Mouse (Mus musculus): ENCODE measurements around the gene Adra1b. TPM values are rescaled to one million over a fixed set of nuclear protein-coding genes. Genes with fewer than 3 reads are reported as not detected.
A peak's percentile ranks its signal among the peaks of the same experiment; 100 is the strongest.

Gene Adra1b
- polyA plus RNA-seq, 1 experiment from 2014 or later: 0.34 TPM

DNA sequence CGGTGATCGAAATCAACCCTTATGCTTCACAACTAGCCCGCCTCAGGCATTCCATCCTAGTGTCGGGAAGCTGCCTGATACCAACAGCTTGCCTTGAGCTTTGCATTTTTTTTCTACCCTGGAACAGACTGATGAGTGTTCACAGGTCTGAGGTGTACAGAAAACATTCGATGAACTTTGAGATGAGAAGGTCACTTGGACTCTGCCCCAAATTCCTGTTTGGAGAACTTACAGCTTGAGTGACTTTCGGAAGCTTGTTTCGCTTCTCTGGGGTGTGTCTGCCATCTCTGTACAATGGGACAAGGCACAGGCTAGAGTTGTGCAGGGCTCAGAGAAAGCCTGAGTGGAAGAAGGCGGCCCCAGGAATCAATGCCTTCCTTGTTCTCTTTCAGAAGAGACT lies 12.3 kb downstream of the Adra1b start:
- no peaks in the 10 kb centered on the region for H3K27me3 ChIP-seq (replicated peaks)
- ATAC-seq: no peak
- no peaks in the 10 kb centered on the region for H3K9me3 ChIP-seq
- no peaks in the 10 kb centered on the region for H3K4me1 ChIP-seq (replicated peaks)
- H3K9ac ChIP-seq: no peak overlapping the region
- WGBS: 85% methylated on average over 8 of the region's 8 CpGs
- H3K36me3 ChIP-seq: no peaks in the 10 kb centered on the region
- H3K27ac ChIP-seq: no peak overlapping the region
- H3K4me3 ChIP-seq (replicated peaks): no peak overlapping the region
- H3K4me2 ChIP-seq (replicated peaks): no peak overlapping the region

DNA sequence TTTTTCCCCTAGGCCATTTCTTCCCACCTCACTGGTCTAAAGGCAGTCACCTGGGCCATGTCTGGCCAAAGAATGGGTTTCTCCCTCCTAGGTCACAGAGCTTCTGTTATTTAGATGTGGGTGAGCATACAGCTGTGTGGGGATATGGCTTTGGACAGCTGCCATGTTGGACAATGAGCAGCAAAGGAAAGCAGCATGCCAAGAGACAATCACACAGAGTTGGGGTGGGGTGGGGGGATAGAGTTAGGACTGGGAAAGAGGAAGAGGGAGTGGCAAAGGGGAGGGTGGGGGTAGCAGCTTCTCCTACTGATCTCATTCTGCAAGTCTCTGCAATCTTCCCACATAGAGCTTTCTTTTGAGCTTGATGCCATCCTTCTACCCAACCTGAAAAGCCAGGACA lies 13.4 kb downstream of the Adra1b start:
- Histone ChIP-seq H3K36me3 (no peaks in the 10 kb centered on the region), H3K4me1 (replicated peaks) (no peaks in the 10 kb centered on the region), H3K9ac (no peak overlapping the region), H3K27me3 (replicated peaks) (no peaks in the 10 kb centered on the region), H3K9me3 (no peaks in the 10 kb centered on the region), H3K4me2 (replicated peaks) (no peak overlapping the region), H3K4me3 (replicated peaks) (no peak overlapping the region), H3K27ac (no peak overlapping the region)
- ATAC-seq: no peak

DNA sequence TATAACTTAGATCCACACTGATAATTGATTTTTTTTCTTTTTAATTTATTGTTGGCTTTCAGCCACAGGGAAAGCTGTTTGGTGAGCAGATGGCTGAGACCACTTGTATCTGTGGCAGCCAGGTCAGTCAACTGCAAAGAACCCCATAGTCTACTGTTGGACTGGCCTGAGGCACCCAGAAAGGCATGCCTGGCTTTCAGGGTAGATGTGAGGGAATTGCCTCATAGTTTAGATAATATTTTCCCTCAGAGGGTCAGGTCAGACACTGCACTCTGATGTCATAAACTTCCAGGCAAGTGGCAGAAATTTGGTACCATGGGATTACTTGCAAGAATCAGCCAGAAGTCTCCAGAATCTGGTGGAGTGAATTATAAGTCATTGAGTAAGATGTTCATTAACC lies 16.5 kb downstream of the Adra1b start:
- Histone ChIP-seq H3K36me3 (no peaks in the 10 kb centered on the region), H3K9me3 (no peaks in the 10 kb centered on the region)
- no peak for ATAC-seq

DNA sequence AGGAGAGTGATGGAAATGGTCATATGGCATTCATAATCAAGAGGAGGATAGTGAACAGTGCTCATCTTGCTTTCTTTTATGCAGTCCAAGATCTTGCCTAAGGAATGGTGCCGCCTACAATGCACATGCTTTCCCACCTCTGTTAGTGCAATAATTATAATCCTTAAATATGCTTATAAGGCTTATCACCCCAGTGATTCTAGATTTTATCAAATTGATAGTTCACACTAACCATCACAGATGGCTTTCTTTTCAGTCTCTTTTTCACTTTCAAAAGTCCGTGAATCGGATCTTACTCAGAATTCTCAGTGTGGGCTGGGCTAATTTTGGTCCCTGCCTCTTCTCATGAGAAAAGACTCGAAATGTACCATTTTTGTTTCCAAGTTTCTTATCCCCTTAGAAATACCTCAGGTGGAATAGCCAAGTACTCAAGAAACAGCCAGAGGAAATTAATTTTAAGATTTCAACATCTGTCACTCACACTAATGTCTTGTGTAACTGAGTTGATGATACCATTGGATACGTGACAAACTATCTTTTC lies 17.3 kb downstream of the Adra1b start:
- no peak for ATAC-seq
- Histone ChIP-seq H3K36me3 (no peaks in the 10 kb centered on the region), H3K27ac (no peak overlapping the region), H3K9me3 (no peaks in the 10 kb centered on the region), H3K4me2 (replicated peaks) (no peak overlapping the region), H3K4me3 (replicated peaks) (no peak overlapping the region), H3K9ac (no peak overlapping the region), H3K4me1 (replicated peaks) (no peaks in the 10 kb centered on the region), H3K27me3 (replicated peaks) (no peaks in the 10 kb centered on the region)
- WGBS: 92% methylated on average over 5 of the region's 5 CpGs

More for the DNA sequence above, 16.5 kb downstream of the Adra1b start:
- no peak overlapping the region for H3K4me3 ChIP-seq (replicated peaks)
- no peaks in the 10 kb centered on the region for H3K27me3 ChIP-seq (replicated peaks)
- no peak overlapping the region for H3K9ac ChIP-seq
- H3K27ac ChIP-seq: no peak overlapping the region
- H3K4me2 ChIP-seq (replicated peaks): no peak overlapping the region
- H3K4me1 ChIP-seq (replicated peaks): no peaks in the 10 kb centered on the region

DNA sequence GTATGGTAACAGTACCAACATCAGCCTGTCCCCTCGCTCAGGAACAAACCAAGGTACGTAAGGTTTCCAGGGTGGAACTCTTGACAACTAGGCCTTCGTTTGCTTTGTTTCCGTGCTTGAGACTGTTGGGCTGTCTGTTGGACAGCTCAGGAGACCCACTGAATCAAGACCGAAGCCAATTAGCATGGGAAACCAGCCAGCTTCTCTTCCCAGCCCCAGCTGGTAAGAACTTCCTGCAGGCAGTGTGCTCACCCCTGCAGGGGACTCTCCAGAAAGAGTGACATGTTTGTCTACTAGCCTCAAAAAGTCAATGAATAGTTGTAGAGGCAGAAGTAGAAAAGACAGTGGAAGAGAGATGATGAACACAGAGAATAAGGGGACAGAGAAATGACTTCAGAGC lies 23.8 kb downstream of the Adra1b start:
- H3K27me3 ChIP-seq (replicated peaks): no peaks in the 10 kb centered on the region
- no peak overlapping the region for H3K4me3 ChIP-seq (replicated peaks)
- H3K9me3 ChIP-seq: no peaks in the 10 kb centered on the region
- H3K36me3 ChIP-seq: no peaks in the 10 kb centered on the region
- H3K27ac ChIP-seq: no peak overlapping the region
- no peaks in the 10 kb centered on the region for H3K4me1 ChIP-seq (replicated peaks)
- no peak for ATAC-seq
- WGBS: 66% methylated on average over 5 of the region's 5 CpGs
- H3K9ac ChIP-seq: no peak overlapping the region
- H3K4me2 ChIP-seq (replicated peaks): no peak overlapping the region

DNA sequence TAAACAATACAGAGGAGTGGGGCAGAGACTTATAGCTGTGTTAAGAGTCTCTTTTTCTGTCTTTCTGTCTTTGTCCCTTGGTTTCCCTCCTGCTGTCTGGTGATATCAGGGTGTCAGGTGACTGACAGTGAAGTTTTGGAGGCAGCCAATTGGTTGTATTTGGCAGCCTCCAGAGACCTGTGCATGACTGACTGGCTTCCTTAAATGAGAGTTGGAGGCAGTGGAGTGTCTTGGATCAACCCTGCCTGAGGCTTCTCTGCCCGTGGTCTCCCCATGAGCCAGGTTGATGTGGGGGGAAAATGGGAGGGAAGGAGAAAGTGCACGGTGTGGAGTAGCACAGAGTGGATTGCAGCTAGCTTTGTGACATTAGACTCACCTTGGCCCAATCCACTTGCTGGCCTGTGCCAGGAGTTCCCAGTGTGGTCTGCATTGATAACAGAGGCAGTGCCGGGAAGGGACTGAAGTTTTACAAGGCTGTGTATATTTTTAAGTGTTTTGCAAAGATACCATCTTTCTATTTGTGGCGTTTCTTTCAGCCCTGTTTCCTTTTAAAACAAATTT lies 33.2 kb downstream of the Adra1b start:
- Histone ChIP-seq H3K27me3 (replicated peaks) (no peaks in the 10 kb centered on the region), H3K36me3 (no peaks in the 10 kb centered on the region), H3K27ac (no peak overlapping the region), H3K4me1 (replicated peaks) (no peaks in the 10 kb centered on the region), H3K9me3 (no peaks in the 10 kb centered on the region), H3K9ac (no peak overlapping the region), H3K4me2 (replicated peaks) (no peak overlapping the region), H3K4me3 (replicated peaks) (no peak overlapping the region)
- WGBS: 77% methylated on average over 4 of the region's 4 CpGs
- no peak for ATAC-seq

DNA sequence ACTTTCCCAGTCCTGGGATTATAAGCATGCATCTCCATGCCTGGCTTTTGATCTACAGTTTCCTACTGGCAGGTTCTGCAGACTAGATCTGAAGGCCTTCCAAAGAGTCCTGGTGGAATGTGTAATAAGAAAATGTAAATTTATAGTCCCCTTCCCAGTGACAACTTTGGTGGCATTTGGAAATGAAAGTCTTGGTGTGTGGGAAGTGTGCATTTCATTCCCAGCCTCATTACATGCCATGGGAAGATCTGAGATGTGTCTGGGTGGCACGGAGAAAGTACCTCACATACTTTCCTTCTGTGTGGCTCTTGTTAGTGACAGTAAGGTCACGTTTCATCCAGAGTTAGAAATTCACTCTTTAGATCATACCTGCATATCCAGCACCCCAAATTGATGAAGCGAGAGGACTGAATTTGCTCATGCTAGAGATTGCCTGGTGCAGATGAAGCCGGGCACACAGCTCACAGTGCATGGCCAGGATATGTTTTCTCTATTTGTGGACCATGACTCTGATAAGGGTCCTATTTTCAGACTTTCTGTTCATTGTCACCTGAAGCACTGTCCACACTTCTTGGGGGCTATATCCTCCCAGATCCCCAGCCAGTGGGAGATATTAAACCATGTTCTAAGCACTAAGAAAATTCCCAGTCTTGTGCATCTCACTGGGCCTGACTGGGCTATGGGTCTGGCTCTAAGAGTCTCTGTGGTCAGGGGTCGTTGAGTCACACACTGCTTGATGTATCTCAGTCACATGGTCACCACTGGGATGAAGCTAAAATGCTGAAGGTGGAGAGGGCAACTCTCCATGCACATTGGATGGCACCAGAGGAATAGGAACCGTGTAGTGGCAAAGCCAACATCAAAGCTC lies 35.5 kb downstream of the Adra1b start:
- H3K9ac ChIP-seq: no peak overlapping the region
- H3K4me3 ChIP-seq (replicated peaks): no peak overlapping the region
- H3K4me1 ChIP-seq (replicated peaks): no peaks in the 10 kb centered on the region
- H3K36me3 ChIP-seq: no peaks in the 10 kb centered on the region
- no peak overlapping the region for H3K4me2 ChIP-seq (replicated peaks)
- no peaks in the 10 kb centered on the region for H3K27me3 ChIP-seq (replicated peaks)
- 83% methylated on average over 6 of the region's 6 CpGs for WGBS
- ATAC-seq: no peak
- no peaks in the 10 kb centered on the region for H3K9me3 ChIP-seq
- no peak overlapping the region for H3K27ac ChIP-seq

DNA sequence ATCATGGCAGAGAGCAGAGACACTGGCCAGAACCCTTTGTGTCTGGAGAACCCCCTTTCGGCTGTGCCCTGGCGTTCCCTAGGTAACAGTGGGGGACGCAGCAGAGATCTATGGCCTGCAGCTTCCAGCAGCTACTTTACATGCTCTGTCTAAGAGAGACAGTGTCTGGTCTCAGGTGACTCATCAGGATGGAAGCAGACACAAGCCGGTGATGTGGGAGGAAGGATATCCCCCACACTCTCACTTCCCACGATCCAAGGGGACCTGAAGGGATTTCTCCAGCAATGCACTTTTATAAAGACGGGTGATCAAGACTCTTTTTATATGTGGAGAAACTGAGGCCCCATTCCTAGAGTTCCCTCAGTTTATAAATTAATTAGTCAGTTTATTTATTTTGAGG lies 48.0 kb downstream of the Adra1b start:
- no peaks in the 10 kb centered on the region for H3K36me3 ChIP-seq
- no peak overlapping the region for H3K9ac ChIP-seq
- 51% methylated on average over 6 of the region's 6 CpGs for WGBS
- H3K27ac ChIP-seq: no peak overlapping the region
- H3K27me3 ChIP-seq (replicated peaks): no peaks in the 10 kb centered on the region
- H3K4me2 ChIP-seq (replicated peaks): no peak overlapping the region
- H3K4me1 ChIP-seq (replicated peaks): no peaks in the 10 kb centered on the region
- H3K9me3 ChIP-seq: no peaks in the 10 kb centered on the region
- H3K4me3 ChIP-seq (replicated peaks): no peak overlapping the region
- ATAC-seq: no peak

DNA sequence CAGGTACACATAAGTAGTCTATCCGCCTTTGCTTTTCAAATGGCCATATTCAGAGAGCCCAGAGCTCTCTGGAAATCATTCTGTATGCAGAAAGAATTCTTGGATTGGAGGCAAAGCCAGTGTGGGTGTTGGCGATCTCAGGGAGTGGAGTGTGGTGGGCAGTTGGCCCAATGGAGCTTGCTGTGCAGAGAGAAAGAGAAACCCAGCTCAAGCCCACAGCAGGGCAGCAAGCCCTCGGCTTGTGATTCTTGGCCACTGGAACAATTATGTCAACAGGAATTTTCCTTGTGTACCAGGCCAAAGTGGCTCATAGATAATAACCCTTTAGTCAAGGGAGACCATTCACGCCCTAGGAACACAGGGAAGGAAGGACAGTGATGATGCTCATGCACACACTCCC lies 53.0 kb downstream of the Adra1b start:
- H3K4me2 ChIP-seq (replicated peaks): no peak overlapping the region
- H3K4me3 ChIP-seq (replicated peaks): no peak overlapping the region
- no peak overlapping the region for H3K27ac ChIP-seq
- H3K4me1 ChIP-seq (replicated peaks): no peaks in the 10 kb centered on the region
- no peaks in the 10 kb centered on the region for H3K27me3 ChIP-seq (replicated peaks)
- 89% methylated on average over 4 of the region's 4 CpGs for WGBS
- H3K36me3 ChIP-seq: no peaks in the 10 kb centered on the region
- H3K9ac ChIP-seq: no peak overlapping the region
- ATAC-seq: no peak
- H3K9me3 ChIP-seq: no peaks in the 10 kb centered on the region

DNA sequence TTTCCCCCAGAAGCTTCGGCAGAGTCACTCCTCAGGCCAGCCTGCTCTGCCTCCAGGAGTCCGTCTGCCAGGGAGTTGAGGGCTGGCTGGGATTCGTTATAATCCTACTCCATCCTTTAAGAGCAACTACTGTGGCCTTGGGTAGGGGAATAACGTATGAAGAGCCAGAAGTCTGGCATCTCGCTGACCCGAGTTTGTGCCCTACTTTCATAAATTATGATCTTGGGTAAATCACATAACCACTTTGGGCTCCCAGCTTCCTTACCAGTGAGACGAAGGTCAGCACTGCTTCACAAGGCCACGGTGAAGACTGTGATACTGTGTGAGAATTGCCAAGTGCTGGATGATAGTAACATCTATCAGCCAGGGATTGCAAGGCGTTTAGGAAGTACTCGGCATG lies 59.4 kb downstream of the Adra1b start:
- H3K27ac ChIP-seq: no peak overlapping the region
- no peak overlapping the region for H3K9ac ChIP-seq
- H3K36me3 ChIP-seq: no peaks in the 10 kb centered on the region
- H3K4me3 ChIP-seq (replicated peaks): no peak overlapping the region
- ATAC-seq: no peak
- H3K9me3 ChIP-seq: no peaks in the 10 kb centered on the region
- H3K4me2 ChIP-seq (replicated peaks): no peak overlapping the region
- H3K4me1 ChIP-seq (replicated peaks): no peaks in the 10 kb centered on the region
- 57% methylated on average over 10 of the region's 10 CpGs for WGBS
- peaks cover 4% of the 10 kb centered on the region for H3K27me3 ChIP-seq (replicated peaks)

DNA sequence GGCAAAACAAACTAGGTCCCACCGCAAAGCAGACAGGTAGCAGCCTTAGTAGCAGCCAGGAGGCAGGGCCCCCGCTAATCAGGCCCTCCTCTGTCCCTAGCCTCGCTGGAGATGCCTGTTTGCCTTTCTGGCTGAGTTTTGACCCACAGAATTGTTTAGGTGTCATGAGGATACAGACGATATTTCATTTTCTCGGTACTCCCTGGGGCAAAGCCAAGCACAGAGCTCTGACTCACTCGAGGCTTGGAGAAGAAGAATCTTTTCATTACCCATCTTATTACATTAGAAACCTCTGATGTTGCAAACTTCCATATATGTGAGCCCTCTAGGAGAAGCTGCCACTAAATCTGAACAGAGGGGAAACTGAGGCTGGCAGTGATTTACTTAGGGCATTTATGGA lies 60.5 kb downstream of the Adra1b start:
- H3K9me3 ChIP-seq: no peaks in the 10 kb centered on the region
- H3K9ac ChIP-seq: no peak overlapping the region
- no peak overlapping the region for H3K4me3 ChIP-seq (replicated peaks)
- no peak overlapping the region for H3K27ac ChIP-seq
- no peaks in the 10 kb centered on the region for H3K4me1 ChIP-seq (replicated peaks)
- WGBS: 48% methylated on average over 6 of the region's 6 CpGs
- no peaks in the 10 kb centered on the region for H3K36me3 ChIP-seq
- no peak overlapping the region for H3K4me2 ChIP-seq (replicated peaks)
- no peak for ATAC-seq
- peaks cover 14% of the 10 kb centered on the region for H3K27me3 ChIP-seq (replicated peaks)

DNA sequence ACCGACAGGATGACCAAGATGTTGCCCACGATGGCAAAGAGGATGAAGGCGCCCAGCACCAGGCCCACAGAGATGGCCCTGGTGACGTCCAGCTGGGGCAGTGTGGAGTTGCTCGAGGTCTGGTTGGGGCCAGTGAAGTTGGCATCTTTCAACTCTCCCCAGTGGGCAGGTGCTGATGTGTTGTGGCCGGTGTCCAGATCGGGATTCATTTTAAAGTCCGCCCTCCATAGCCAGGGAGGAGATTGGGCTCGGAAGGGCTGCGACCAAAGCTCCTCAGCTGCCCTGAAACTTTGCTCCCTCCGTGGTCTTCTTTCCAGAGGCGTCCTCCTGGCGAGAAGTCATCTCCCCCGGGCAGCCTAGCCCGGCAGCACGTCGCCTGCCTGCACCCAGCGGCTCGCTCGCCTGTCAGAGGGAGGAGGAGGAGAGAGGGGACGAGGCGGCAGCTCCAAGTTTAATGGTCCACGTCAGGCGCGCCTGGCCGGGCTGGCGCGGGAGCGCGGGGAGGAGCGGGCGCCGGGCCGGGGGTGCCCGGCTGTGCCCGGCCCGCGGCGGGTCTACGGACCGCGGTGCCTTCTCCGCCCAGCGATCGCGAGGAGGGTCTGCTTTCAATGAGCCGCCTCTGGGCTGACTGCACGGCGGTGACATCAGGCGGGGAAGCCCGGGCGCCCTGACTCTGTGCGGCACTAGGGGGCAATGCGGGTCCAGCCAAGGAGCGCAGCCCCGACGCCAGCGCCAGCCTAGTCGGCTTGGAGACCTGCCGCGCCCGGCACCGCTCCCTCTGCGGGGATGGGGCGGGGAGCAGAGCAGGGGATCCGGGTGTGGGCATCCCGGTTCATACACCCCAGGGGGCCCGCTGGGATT lies 64.9 kb downstream of the Adra1b start:
- peak overlapping the region; percentile 92 for H3K4me2 ChIP-seq (replicated peaks)
- H3K36me3 ChIP-seq: no peaks in the 10 kb centered on the region
- H3K9me3 ChIP-seq: no peaks in the 10 kb centered on the region
- ATAC-seq: peak; percentile 95
- peaks cover 20% of the 10 kb centered on the region for H3K27me3 ChIP-seq (replicated peaks)
- WGBS: 6% methylated on average over 65 of the region's 68 CpGs
- peak overlapping the region; percentile 50 for H3K9ac ChIP-seq
- H3K4me3 ChIP-seq (replicated peaks): peak overlapping the region; percentile 51
- H3K4me1 ChIP-seq (replicated peaks): no peaks in the 10 kb centered on the region
- H3K27ac ChIP-seq: no peak overlapping the region

All from intestine, embryonic 15.5 days (tissue).